Mouse (Mus musculus) MEL (cell line): Measurements from ENCODE around the gene Nme1.

Experiments
- EP300 ChIP-seq, 2 experiments: IDR thresholded peaks; 2 replicates each; pipeline ENCODE4 v1.6.1; 2011; ENCODE audit warnings: improper control_type of control experiment in 2 of 2, low read length in 2 of 2, low read depth in 1 of 2, mild to moderate bottlenecking in 1 of 2
- POLR2A ChIP-seq, 2 experiments: IDR thresholded peaks; 2 replicates each; pipeline ENCODE4 v1.6.1; 2011 to 2012; ENCODE audit warnings: low read length in 2 of 2, mild to moderate bottlenecking in 2 of 2, control low read depth in 1 of 2, improper control_type of control experiment in 1 of 2, low read depth in 1 of 2, moderate library complexity in 1 of 2; ENCODE audit not compliant: control insufficient read depth in 1 of 2, insufficient read depth in 1 of 2, poor library complexity in 1 of 2
- SMC3 ChIP-seq: IDR thresholded peaks from 2 replicates; pipeline ENCODE4 v1.6.1; 2011; ENCODE audit warnings: low read depth, low read length, improper control_type of control experiment
- TAL1 ChIP-seq: IDR thresholded peaks from 2 replicates; pipeline ENCODE4 v1.6.1; 2012; ENCODE audit warnings: mild to moderate bottlenecking, inconsistent platforms, low read length, moderate library complexity, mixed read lengths
- TCF12 ChIP-seq: IDR thresholded peaks from 2 replicates; pipeline ENCODE4 v1.6.1; 2014; ENCODE audit warnings: low read depth, mild to moderate bottlenecking, inconsistent platforms, low read length, improper control_type of control experiment, moderate library complexity

GRCm38 (mm10) chr11:93997141-93997775, 28.9 kb upstream of the Nme1 start:
- no peak for TF ChIP-seq TCF12
- TF ChIP-seq SMC3, result 0 out of 2 replicates have a peak, but pooled peaks have one; percentile 7
- TF ChIP-seq TAL1, result no peak
- TF ChIP-seq EP300 (IDR thresholded peaks at IDR 0.05; ENCODE audit: low read depth in 1 of 2, low read length in 2 of 2), result no peak
- TF ChIP-seq POLR2A (IDR thresholded peaks at IDR 0.05; ENCODE audit: control insufficient read depth in 1 of 2, insufficient read depth in 1 of 2, low read depth in 1 of 2, low read length in 2 of 2, poor library complexity in 1 of 2), result no peak
